Comparison of ENCODE assay signal across 10 mouse cellular contexts in genomic region chr3:121650052-121650671, GRCm38 (mm10). TPM values are rescaled to one million over a fixed set of nuclear protein-coding genes. Genes with fewer than 3 reads are reported as not detected.
DNase-seq lines count a peak whose midpoint lies in the region; ATAC-seq and TF ChIP-seq lines count a peak whose summit lies in the region.
"Had no signal": no experiment of that assay in that cellular context is flagged by ENCODE, and none has a peak within 500 bp of the region (broad histone marks: within the 10 kb centered on the region; RNA-seq: fewer than 3 reads in every experiment).

No protein-coding gene starts in this region.

- 22% methylated on average over 10 of the region's 10 CpGs for WGBS in lung, adult 2 months
- WGBS in kidney, embryonic 16.5 days = 21% methylated on average over 10 of the region's 10 CpGs
- WGBS in forebrain, postnatal 0 days = 67% methylated on average over 10 of the region's 10 CpGs

- ATAC-seq in kidney, embryonic 16.5 days (ENCODE audit: low FRiP score, low TSS enrichment) = peak; percentile 43; the same call in 1 of the 2 replicates
- no peak for ATAC-seq in forebrain, postnatal 0 days

- peak; percentile 42 to 71 for DNase-seq in lung, adult 18-20 months
- DNase-seq in lung, adult 2 months = no peak
- peak; percentile 76 for DNase-seq in fibroblast of lung, adult 2 months (ENCODE audit: low read depth)
- no peak for DNase-seq in forebrain, postnatal 0 days
- DNase-seq in layer of hippocampus, postnatal 25 days (ENCODE audit: extremely low spot score in 1 of 2, low spot score in 1 of 2) = no peak
- DNase-seq in B cell, adult 2 months = no peak

- H3K27me3 ChIP-seq in kidney, embryonic 16.5 days (ENCODE audit: insufficient read depth, low read length) = no peaks in the 10 kb centered on the region
- no peaks in the 10 kb centered on the region for H3K27me3 ChIP-seq in testis, adult 2 months (ENCODE audit: control insufficient read depth, insufficient read depth, low read length)
- H3K27me3 ChIP-seq in forebrain, postnatal 0 days (ENCODE audit: insufficient read depth, low read length) = no peaks in the 10 kb centered on the region

- peak overlapping the region; percentile 86 for H3K27ac ChIP-seq in kidney, embryonic 16.5 days (ENCODE audit: low read length)
- H3K27ac ChIP-seq in testis, adult 2 months (ENCODE audit: control insufficient read depth, insufficient read depth, low read depth, low read length) = peak overlapping the region; percentile 66
- H3K27ac ChIP-seq in forebrain, postnatal 0 days (ENCODE audit: low read depth, low read length) = no peak overlapping the region

- H3K9me3 ChIP-seq in kidney, embryonic 16.5 days (ENCODE audit: low read length) = no peaks in the 10 kb centered on the region
- H3K9me3 ChIP-seq in forebrain, postnatal 0 days (ENCODE audit: low read length) = no peaks in the 10 kb centered on the region
- H3K9me3 ChIP-seq: megakaryocyte, embryonic 14.5 days had no signal

- TF ChIP-seq POLR2A in lung, adult 2 months (IDR thresholded peaks at IDR 0.05; ENCODE audit: borderline replicate concordance, extremely low read depth, low read depth, low read length) = no peak
- no peak for TF ChIP-seq POLR2A in testis, adult 2 months (IDR thresholded peaks at IDR 0.05; ENCODE audit: control insufficient read depth, low read depth, low read length)

- peaks cover 4% of the 10 kb centered on the region for H3K4me1 ChIP-seq in lung, adult 2 months (ENCODE audit: control insufficient read depth, insufficient read depth, low read length)
- H3K4me1 ChIP-seq in kidney, embryonic 16.5 days (ENCODE audit: insufficient read depth, low read length) = peaks cover 38% of the 10 kb centered on the region
- no peaks in the 10 kb centered on the region; the same call in 1 of the 2 replicates for H3K4me1 ChIP-seq in testis, adult 2 months (ENCODE audit: control insufficient read depth, insufficient read depth, low read length)
- no peaks in the 10 kb centered on the region for H3K4me1 ChIP-seq in forebrain, postnatal 0 days (ENCODE audit: insufficient read depth)
- H3K4me1 ChIP-seq: megakaryocyte, embryonic 14.5 days had no signal

- H3K9ac ChIP-seq in kidney, embryonic 16.5 days (replicated peaks; ENCODE audit: low read length) = 0 out of 2 replicates have a peak overlapping the region, but pooled peaks have one; percentile 17
- no peak overlapping the region for H3K9ac ChIP-seq in forebrain, postnatal 0 days

- no peaks in the 10 kb centered on the region for H3K36me3 ChIP-seq in kidney, embryonic 16.5 days (ENCODE audit: insufficient read depth, low read length)
- H3K36me3 ChIP-seq in testis, adult 2 months (ENCODE audit: control insufficient read depth, insufficient read depth, low read length) = no peaks in the 10 kb centered on the region
- no peaks in the 10 kb centered on the region for H3K36me3 ChIP-seq in forebrain, postnatal 0 days (ENCODE audit: insufficient read depth)

- H3K4me2 ChIP-seq in kidney, embryonic 16.5 days (replicated peaks; ENCODE audit: low read depth, low read length) = peak overlapping the region; percentile 34; the same call in 1 of the 2 replicates
- no peak overlapping the region for H3K4me2 ChIP-seq in forebrain, postnatal 0 days (ENCODE audit: low read depth)

- H3K4me3 ChIP-seq in lung, adult 2 months (replicated peaks; ENCODE audit: extremely low read depth, low read depth, low read length) = no peak overlapping the region
- H3K4me3 ChIP-seq in kidney, embryonic 16.5 days (ENCODE audit: low read length) = no peak overlapping the region
- H3K4me3 ChIP-seq in testis, adult 2 months (ENCODE audit: control insufficient read depth, low read depth, low read length) = no peak overlapping the region
- no peak overlapping the region for H3K4me3 ChIP-seq in forebrain, postnatal 0 days (ENCODE audit: low read depth, low read length)
- H3K4me3 ChIP-seq: megakaryocyte, embryonic 14.5 days had no signal

- TF ChIP-seq CTCF in lung, adult 2 months (IDR thresholded peaks at IDR 0.05; ENCODE audit: insufficient read depth, low read length) = no peak
- no peak for TF ChIP-seq CTCF in testis, adult 2 months (IDR thresholded peaks at IDR 0.05; ENCODE audit: control insufficient read depth, insufficient read depth, insufficient replicate concordance, low read depth, low read length)
- TF ChIP-seq CTCF in forebrain, postnatal 0 days (IDR thresholded peaks at IDR 0.05; ENCODE audit: low read depth) = no peak

RNA-seq across cellular contexts. Expression of gene 4930432M17Rik, which starts 20.4 kb away (rescaled TPM):
- polyA plus RNA-seq in lung, adult 2 months (2012; rRNA removed) = not detected in 2 replicates
- not detected in 2 replicates for polyA plus RNA-seq in kidney, embryonic 16.5 days (2015; fragmentation: Nextera tagmentation; extraction: Ambion mirVana)
- polyA plus RNA-seq in testis, adult 2 months (2012; rRNA removed) = not detected in 2 replicates
- not detected in 2 replicates for total RNA-seq in forebrain, postnatal 0 days (2014; rRNA removed)
- polyA plus RNA-seq in forebrain, postnatal 0 days (2015; fragmentation: Nextera tagmentation; extraction: Ambion mirVana) = not detected in 2 replicates
- total RNA-seq in layer of hippocampus, postnatal 25 days (2021) = not detected
- polyA plus RNA-seq: stomach, embryonic 14.5 days had no signal

Comparison
In these comparisons a context has a peak if more than half of its experiments do, and no peak if none do; other contexts are left out.
1. DNase-seq: peak in lung, adult 18-20 months (2 of 2) and fibroblast of lung, adult 2 months (single experiment); none in lung, adult 2 months (single experiment), forebrain, postnatal 0 days (single experiment), layer of hippocampus, postnatal 25 days (0 of 2) and B cell, adult 2 months (0 of 2).